Mouse (Mus musculus) small intestine, adult 2 months (tissue): ENCODE measurements at regions not wholly inside any gene's neighbourhood (a gene's known extent, or its start where the extent isn't known, plus 50 kb on each side); places are given as distances from the start of the nearest gene placed in this dataset.

Experiments used
- H3K27ac ChIP-seq: fragments of 200-500 bp; 2 replicates; pipeline ENCODE4 v1.5.1; 2012; ENCODE audit warnings: low read depth, low read length, control low read depth, inconsistent platforms; ENCODE audit not compliant: insufficient read depth
- H3K27me3 ChIP-seq: fragments of 200-500 bp; 2 replicates; pipeline ENCODE4 v1.6.1; 2012; ENCODE audit warnings: mild to moderate bottlenecking, moderate library complexity, low read length, inconsistent platforms; ENCODE audit not compliant: control insufficient read depth, insufficient read depth
- H3K36me3 ChIP-seq: fragments of 200-500 bp; 2 replicates; pipeline ENCODE4 v1.6.1; 2012; ENCODE audit warnings: mild to moderate bottlenecking, low read length, control low read depth, inconsistent platforms; ENCODE audit not compliant: control insufficient read depth, insufficient read depth
- H3K4me1 ChIP-seq: fragments of 200-500 bp; 2 replicates; pipeline ENCODE4 v1.6.1; 2012; ENCODE audit warnings: low read length, inconsistent platforms, mixed read lengths; ENCODE audit not compliant: control insufficient read depth, insufficient read depth, insufficient read length
- H3K4me3 ChIP-seq: fragments of 200-500 bp; 2 replicates; pipeline ENCODE4 v1.5.1; 2012; ENCODE audit warnings: low read depth, mild to moderate bottlenecking, control low read depth, inconsistent platforms, low read length, moderate library complexity
- CTCF ChIP-seq: fragments of 200-500 bp; IDR thresholded peaks from 2 replicates; pipeline ENCODE4 v1.5.1; 2012; ENCODE audit warnings: low read depth, mild to moderate bottlenecking, control low read depth, inconsistent platforms, low read length, moderate library complexity, mixed read lengths; ENCODE audit not compliant: insufficient replicate concordance, insufficient read length; ENCODE audit errors: extremely low read depth
- POLR2A ChIP-seq: fragments of 200-500 bp; IDR thresholded peaks from 2 replicates; pipeline ENCODE4 v1.6.1; 2012; ENCODE audit warnings: low read depth, mild to moderate bottlenecking, control low read depth, inconsistent platforms, low read length, moderate library complexity
- WGBS: fragments of 180-500 bp; shearing (Covaris S2); methylation state at CpG from one replicate; pipeline ENCODE4 v1.1.7; 2018; 5-methylcytosine and 5-hydroxymethylcytosine counted together

- H3K36me3 ChIP-seq, result no peaks in the 10 kb centered on the region
- WGBS, result 50% methylated on average over 2 of the region's 2 CpGs
- TF ChIP-seq POLR2A (no peak), CTCF (no peak)
Measured at GRCm38 (mm10) chr13:101349354-101349753, 418.7 kb downstream of the Pik3r1 start.

GRCm38 (mm10) chr13:101338280-101338872 is 429.6 kb downstream of the Pik3r1 start:
- 94% methylated on average over 3 of the region's 3 CpGs for WGBS
- TF ChIP-seq CTCF, result no peak

More at GRCm38 (mm10) chr13:101349354-101349753, 418.7 kb downstream of the Pik3r1 start:
- no peaks in the 10 kb centered on the region for H3K4me1 ChIP-seq
- H3K27me3 ChIP-seq, result no peaks in the 10 kb centered on the region
- H3K4me3 ChIP-seq, result no peak overlapping the region
- no peak overlapping the region for H3K27ac ChIP-seq

GRCm38 (mm10) chr13:101318621-101319020 is 449.4 kb downstream of the Pik3r1 start:
- H3K27me3 ChIP-seq, result no peaks in the 10 kb centered on the region; the same call in 1 of the 2 replicates
- WGBS, result 46% methylated on average over 4 of the region's 4 CpGs
- no peaks in the 10 kb centered on the region for H3K4me1 ChIP-seq

More at GRCm38 (mm10) chr13:101338280-101338872, 429.6 kb downstream of the Pik3r1 start:
- Histone ChIP-seq H3K27ac (no peak overlapping the region), H3K4me3 (no peak overlapping the region), H3K4me1 (no peaks in the 10 kb centered on the region), H3K27me3 (no peaks in the 10 kb centered on the region), H3K36me3 (no peaks in the 10 kb centered on the region)

GRCm38 (mm10) chr13:101316336-101316735 is 451.7 kb downstream of the Pik3r1 start:
- Histone ChIP-seq H3K27ac (no peak overlapping the region), H3K27me3 (no peaks in the 10 kb centered on the region; the same call in 1 of the 2 replicates), H3K36me3 (no peaks in the 10 kb centered on the region), H3K4me1 (peaks cover 3% of the 10 kb centered on the region; the same call in 1 of the 2 replicates), H3K4me3 (no peak overlapping the region)
- 83% methylated on average over 4 of the region's 4 CpGs for WGBS
- TF ChIP-seq POLR2A, result no peak
- TF ChIP-seq CTCF, result no peak

More at GRCm38 (mm10) chr13:101318621-101319020, 449.4 kb downstream of the Pik3r1 start:
- Histone ChIP-seq H3K27ac (no peak overlapping the region), H3K4me3 (no peak overlapping the region), H3K36me3 (no peaks in the 10 kb centered on the region)
- TF ChIP-seq POLR2A (no peak), CTCF (no peak)

- Histone ChIP-seq H3K27me3 (no peaks in the 10 kb centered on the region; the same call in 1 of the 2 replicates), H3K4me1 (peaks cover 7% of the 10 kb centered on the region), H3K4me3 (no peak overlapping the region), H3K36me3 (no peaks in the 10 kb centered on the region), H3K27ac (no peak overlapping the region)
- TF ChIP-seq POLR2A (no peak), CTCF (no peak)
Measured at GRCm38 (mm10) chr13:101314040-101314439, 454.0 kb downstream of the Pik3r1 start.

- 28% methylated on average over 3 of the region's 3 CpGs for WGBS
- Histone ChIP-seq H3K27me3 (no peaks in the 10 kb centered on the region), H3K4me3 (no peak overlapping the region), H3K36me3 (no peaks in the 10 kb centered on the region), H3K4me1 (peaks cover 7% of the 10 kb centered on the region), H3K27ac (no peak overlapping the region)
- no peak for TF ChIP-seq POLR2A
- no peak for TF ChIP-seq CTCF
Measured at GRCm38 (mm10) chr13:101311634-101312314, 456.2 kb downstream of the Pik3r1 start.

- TF ChIP-seq CTCF (no peak), POLR2A (no peak)
- H3K36me3 ChIP-seq, result no peaks in the 10 kb centered on the region
- 80% methylated on average over 5 of the region's 5 CpGs for WGBS
Measured at GRCm38 (mm10) chr13:101308724-101309123, 459.3 kb downstream of the Pik3r1 start.

More at GRCm38 (mm10) chr13:101308724-101309123, 459.3 kb downstream of the Pik3r1 start:
- Histone ChIP-seq H3K4me3 (no peak overlapping the region), H3K27me3 (no peaks in the 10 kb centered on the region), H3K4me1 (peaks cover 7% of the 10 kb centered on the region), H3K27ac (no peak overlapping the region)
